Mouse (Mus musculus) heart, postnatal 0 days (tissue): ENCODE measurements at regions not wholly inside any gene's neighbourhood (a gene's known extent, or its start where the extent isn't known, plus 50 kb on each side); places are given as distances from the start of the nearest gene placed in this dataset.

Experiments
- CTCF ChIP-seq: IDR thresholded peaks from 2 replicates; pipeline ENCODE4 v1.5.1; 2016; ENCODE audit warnings: antibody characterized with exemption, control low read depth, low read depth
- EP300 ChIP-seq: IDR thresholded peaks from 2 replicates; pipeline ENCODE4 v1.6.1; 2016; ENCODE audit warnings: antibody characterized with exemption, low read depth

DNA sequence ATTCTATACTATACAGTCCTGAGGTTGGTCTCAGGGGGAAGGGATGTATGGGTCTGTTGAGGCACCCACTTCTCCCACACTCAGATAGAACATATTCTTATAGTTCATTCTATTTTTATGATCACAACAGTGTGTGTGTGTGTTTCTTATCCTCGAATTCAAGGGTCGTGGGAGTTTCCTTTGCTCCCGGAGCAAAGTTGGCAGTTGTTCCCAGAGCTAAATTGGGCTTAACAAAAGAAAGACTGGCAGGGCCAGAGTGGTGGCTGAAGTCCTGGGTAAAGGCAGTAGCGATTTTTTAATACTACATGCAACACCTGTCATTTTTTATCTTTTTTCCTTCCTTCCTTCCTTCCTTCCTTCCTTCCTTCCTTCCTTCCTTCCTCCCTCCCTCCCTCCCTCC lies 131.5 kb upstream of the Sp4 start:
- no peak for TF ChIP-seq EP300
- no peak for TF ChIP-seq CTCF
